8 mouse cellular contexts compared by ENCODE assay signal in genomic region chr8:83681099-83681498, GRCm38 (mm10). TPM values are rescaled to one million over a fixed set of nuclear protein-coding genes. Genes with fewer than 3 reads are reported as not detected.
DNase-seq lines count a peak whose midpoint lies in the region; ATAC-seq and TF ChIP-seq lines count a peak whose summit lies in the region.

No protein-coding gene starts in this region.

- H3K27me3 ChIP-seq in forebrain, embryonic 12.5 days = no peaks in the 10 kb centered on the region
- no peaks in the 10 kb centered on the region for H3K27me3 ChIP-seq in forebrain, embryonic 15.5 days
- H3K27me3 ChIP-seq in kidney, postnatal 0 days (ENCODE audit: insufficient read depth, low read length) = no peaks in the 10 kb centered on the region
- H3K27me3 ChIP-seq in embryonic facial prominence, embryonic 15.5 days = no peaks in the 10 kb centered on the region
- H3K27me3 ChIP-seq in liver, embryonic 16.5 days (ENCODE audit: control insufficient read depth, insufficient read depth, low read depth, low read length) = no peaks in the 10 kb centered on the region

- no peak for ATAC-seq in forebrain, embryonic 12.5 days (ENCODE audit: low FRiP score)
- ATAC-seq in forebrain, embryonic 15.5 days (replicated peaks) = no peak
- ATAC-seq in kidney, postnatal 0 days (replicated peaks; ENCODE audit: low FRiP score, low read depth) = peak; percentile 62
- ATAC-seq in embryonic facial prominence, embryonic 15.5 days (ENCODE audit: insufficient number of reproducible peaks, low FRiP score, low TSS enrichment, low read depth) = 0 out of 2 replicates have a peak, but pooled peaks have one; percentile 40
- peak; percentile 47 for ATAC-seq in liver, embryonic 16.5 days (ENCODE audit: low read depth)
- ATAC-seq in megakaryocyte-erythroid progenitor cell, adult 5-6 weeks (replicated peaks; ENCODE audit: low FRiP score, low TSS enrichment, poor library complexity, severe bottlenecking) = no peak

- peak; percentile 19; the same call in 1 of the 2 replicates for TF ChIP-seq CTCF in kidney, postnatal 0 days (IDR thresholded peaks at IDR 0.05; ENCODE audit: low read depth)

- H3K9ac ChIP-seq in forebrain, embryonic 12.5 days = no peak overlapping the region
- H3K9ac ChIP-seq in forebrain, embryonic 15.5 days (replicated peaks) = no peak overlapping the region
- no peak overlapping the region for H3K9ac ChIP-seq in kidney, postnatal 0 days (ENCODE audit: low read depth, low read length)
- H3K9ac ChIP-seq in embryonic facial prominence, embryonic 15.5 days = no peak overlapping the region
- H3K9ac ChIP-seq in liver, embryonic 16.5 days (ENCODE audit: low read depth, low read length) = no peak overlapping the region

- peaks cover 91% of the 10 kb centered on the region for H3K36me3 ChIP-seq in forebrain, embryonic 12.5 days (replicated peaks)
- peaks cover 72% of the 10 kb centered on the region for H3K36me3 ChIP-seq in forebrain, embryonic 15.5 days
- peaks cover 84% of the 10 kb centered on the region for H3K36me3 ChIP-seq in kidney, postnatal 0 days (ENCODE audit: insufficient read depth, low read length)
- peaks cover 64% of the 10 kb centered on the region for H3K36me3 ChIP-seq in embryonic facial prominence, embryonic 15.5 days
- H3K36me3 ChIP-seq in liver, embryonic 16.5 days (ENCODE audit: control insufficient read depth, insufficient read depth) = peaks cover 27% of the 10 kb centered on the region

- H3K27ac ChIP-seq in forebrain, embryonic 12.5 days = peak overlapping the region; percentile 31; the same call in 1 of the 2 replicates
- no peak overlapping the region for H3K27ac ChIP-seq in forebrain, embryonic 15.5 days (replicated peaks)
- peak overlapping the region; percentile 60 for H3K27ac ChIP-seq in kidney, postnatal 0 days
- H3K27ac ChIP-seq in embryonic facial prominence, embryonic 15.5 days (replicated peaks) = peak overlapping the region; percentile 85
- H3K27ac ChIP-seq in liver, embryonic 16.5 days (ENCODE audit: low read length) = no peak overlapping the region

- H3K4me3 ChIP-seq in forebrain, embryonic 12.5 days (replicated peaks) = no peak overlapping the region
- no peak overlapping the region for H3K4me3 ChIP-seq in forebrain, embryonic 15.5 days
- H3K4me3 ChIP-seq in kidney, postnatal 0 days (replicated peaks; ENCODE audit: low read depth, low read length) = no peak overlapping the region
- H3K4me3 ChIP-seq in embryonic facial prominence, embryonic 15.5 days (replicated peaks) = no peak overlapping the region
- no peak overlapping the region for H3K4me3 ChIP-seq in liver, embryonic 16.5 days (ENCODE audit: low read depth, low read length)

- no peaks in the 10 kb centered on the region for H3K4me1 ChIP-seq in forebrain, embryonic 12.5 days
- no peaks in the 10 kb centered on the region for H3K4me1 ChIP-seq in forebrain, embryonic 15.5 days
- peaks cover 5% of the 10 kb centered on the region; the same call in 1 of the 2 replicates for H3K4me1 ChIP-seq in kidney, postnatal 0 days (replicated peaks; ENCODE audit: insufficient read depth, low read length)
- H3K4me1 ChIP-seq in embryonic facial prominence, embryonic 15.5 days = peaks cover 16% of the 10 kb centered on the region
- no peaks in the 10 kb centered on the region; the same call in none of the 2 replicates for H3K4me1 ChIP-seq in liver, embryonic 16.5 days (ENCODE audit: control insufficient read depth, low read depth, low read length)

- no peak overlapping the region for H3K4me2 ChIP-seq in forebrain, embryonic 12.5 days
- no peak overlapping the region for H3K4me2 ChIP-seq in forebrain, embryonic 15.5 days (replicated peaks)
- H3K4me2 ChIP-seq in kidney, postnatal 0 days (ENCODE audit: low read length) = no peak overlapping the region
- H3K4me2 ChIP-seq in embryonic facial prominence, embryonic 15.5 days (replicated peaks) = no peak overlapping the region
- no peak overlapping the region for H3K4me2 ChIP-seq in liver, embryonic 16.5 days (ENCODE audit: low read depth, low read length)

- DNase-seq in kidney, postnatal 0 days (ENCODE audit: low spot score) = peak; percentile 68
- DNase-seq in kidney, adult 8-10 months = no peak
- DNase-seq in cerebellum, adult 9-10 months = no peak

- WGBS in forebrain, embryonic 12.5 days = 36% methylated on average over 6 of the region's 6 CpGs
- 34% methylated on average over 6 of the region's 6 CpGs for WGBS in forebrain, embryonic 15.5 days
- WGBS in kidney, postnatal 0 days = 11% methylated on average over 6 of the region's 6 CpGs
- WGBS in embryonic facial prominence, embryonic 15.5 days = 18% methylated on average over 6 of the region's 6 CpGs
- 58% methylated on average over 6 of the region's 6 CpGs for WGBS in liver, embryonic 16.5 days (ENCODE audit: insufficient replicate concordance)

- H3K9me3 ChIP-seq in forebrain, embryonic 12.5 days = no peaks in the 10 kb centered on the region
- no peaks in the 10 kb centered on the region for H3K9me3 ChIP-seq in forebrain, embryonic 15.5 days
- H3K9me3 ChIP-seq in kidney, postnatal 0 days (replicated peaks; ENCODE audit: low read length) = no peaks in the 10 kb centered on the region
- no peaks in the 10 kb centered on the region for H3K9me3 ChIP-seq in embryonic facial prominence, embryonic 15.5 days (replicated peaks)
- no peaks in the 10 kb centered on the region for H3K9me3 ChIP-seq in liver, embryonic 16.5 days (replicated peaks; ENCODE audit: control insufficient read depth, low read length)

RNA-seq across cellular contexts. Expression of gene Ptger1, which starts 14.6 kb away (rescaled TPM):
- 0.91 and 0.96 TPM in 2 replicates for polyA plus RNA-seq in forebrain, embryonic 12.5 days (2016; fragmentation: Nextera tagmentation; extraction: Ambion mirVana)
- 0.82 and 1.2 TPM in 2 replicates for polyA plus RNA-seq in forebrain, embryonic 15.5 days (2015; fragmentation: Nextera tagmentation; extraction: Ambion mirVana)
- polyA plus RNA-seq in kidney, postnatal 0 days (2015; fragmentation: Nextera tagmentation; extraction: Ambion mirVana) = 9.4 and 9.8 TPM in 2 replicates
- 1.2 and 1.4 TPM in 2 replicates for polyA plus RNA-seq in embryonic facial prominence, embryonic 15.5 days (2015; fragmentation: Nextera tagmentation; extraction: Ambion mirVana)
- polyA plus RNA-seq in liver, embryonic 16.5 days (2015; fragmentation: Nextera tagmentation; extraction: Ambion mirVana) = 0.12 and 0.53 TPM in 2 replicates
- total RNA-seq in megakaryocyte-erythroid progenitor cell, adult 5-6 weeks (2014; fragmentation: Nextera tagmentation) = not detected in 2 replicates
- total RNA-seq in megakaryocyte-erythroid progenitor cell, adult 5-6 weeks (2017) = 0.65 and 1.1 TPM in 2 replicates

RNA-seq across cellular contexts. Expression of gene Pkn1, which starts 17.9 kb away (rescaled TPM):
- polyA plus RNA-seq in forebrain, embryonic 12.5 days (2016; fragmentation: Nextera tagmentation; extraction: Ambion mirVana) = 37.1 and 38.0 TPM in 2 replicates
- polyA plus RNA-seq in forebrain, embryonic 15.5 days (2015; fragmentation: Nextera tagmentation; extraction: Ambion mirVana) = 29.8 and 33.1 TPM in 2 replicates
- polyA plus RNA-seq in kidney, postnatal 0 days (2015; fragmentation: Nextera tagmentation; extraction: Ambion mirVana) = 31.0 and 33.2 TPM in 2 replicates
- 23.7 and 25.8 TPM in 2 replicates for polyA plus RNA-seq in embryonic facial prominence, embryonic 15.5 days (2015; fragmentation: Nextera tagmentation; extraction: Ambion mirVana)
- polyA plus RNA-seq in liver, embryonic 16.5 days (2015; fragmentation: Nextera tagmentation; extraction: Ambion mirVana) = 9.6 and 9.8 TPM in 2 replicates
- total RNA-seq in megakaryocyte-erythroid progenitor cell, adult 5-6 weeks (2014; fragmentation: Nextera tagmentation) = 36.3 and 83.2 TPM in 2 replicates
- 21.9 and 33.0 TPM in 2 replicates for total RNA-seq in megakaryocyte-erythroid progenitor cell, adult 5-6 weeks (2017)

RNA-seq across cellular contexts. Expression of gene Gipc1, which starts 28.6 kb away (rescaled TPM):
- polyA plus RNA-seq in forebrain, embryonic 12.5 days (2016; fragmentation: Nextera tagmentation; extraction: Ambion mirVana) = 201 and 214 TPM in 2 replicates
- 161 and 168 TPM in 2 replicates for polyA plus RNA-seq in forebrain, embryonic 15.5 days (2015; fragmentation: Nextera tagmentation; extraction: Ambion mirVana)
- 197 and 212 TPM in 2 replicates for polyA plus RNA-seq in kidney, postnatal 0 days (2015; fragmentation: Nextera tagmentation; extraction: Ambion mirVana)
- polyA plus RNA-seq in embryonic facial prominence, embryonic 15.5 days (2015; fragmentation: Nextera tagmentation; extraction: Ambion mirVana) = 180 and 192 TPM in 2 replicates
- polyA plus RNA-seq in liver, embryonic 16.5 days (2015; fragmentation: Nextera tagmentation; extraction: Ambion mirVana) = 47.0 and 48.6 TPM in 2 replicates
- total RNA-seq in megakaryocyte-erythroid progenitor cell, adult 5-6 weeks (2014; fragmentation: Nextera tagmentation) = 15.6 and 31.4 TPM in 2 replicates
- 6.5 and 6.9 TPM in 2 replicates for total RNA-seq in megakaryocyte-erythroid progenitor cell, adult 5-6 weeks (2017)

RNA-seq across cellular contexts. Expression of gene Ddx39, which starts 33.9 kb away (rescaled TPM):
- 168 and 185 TPM in 2 replicates for polyA plus RNA-seq in forebrain, embryonic 12.5 days (2016; fragmentation: Nextera tagmentation; extraction: Ambion mirVana)
- polyA plus RNA-seq in forebrain, embryonic 15.5 days (2015; fragmentation: Nextera tagmentation; extraction: Ambion mirVana) = 121 and 124 TPM in 2 replicates
- polyA plus RNA-seq in kidney, postnatal 0 days (2015; fragmentation: Nextera tagmentation; extraction: Ambion mirVana) = 110 and 128 TPM in 2 replicates
- 132 and 134 TPM in 2 replicates for polyA plus RNA-seq in embryonic facial prominence, embryonic 15.5 days (2015; fragmentation: Nextera tagmentation; extraction: Ambion mirVana)
- 149 and 167 TPM in 2 replicates for polyA plus RNA-seq in liver, embryonic 16.5 days (2015; fragmentation: Nextera tagmentation; extraction: Ambion mirVana)
- total RNA-seq in megakaryocyte-erythroid progenitor cell, adult 5-6 weeks (2014; fragmentation: Nextera tagmentation) = 205 and 224 TPM in 2 replicates
- total RNA-seq in megakaryocyte-erythroid progenitor cell, adult 5-6 weeks (2017) = 154 and 213 TPM in 2 replicates

Comparison
In these comparisons a context has a peak if more than half of its experiments do, and no peak if none do; other contexts are left out.
1. H3K27ac ChIP-seq: peak in forebrain, embryonic 12.5 days (single experiment), kidney, postnatal 0 days (single experiment) and embryonic facial prominence, embryonic 15.5 days (single experiment); none in forebrain, embryonic 15.5 days (single experiment) and liver, embryonic 16.5 days (single experiment).
2. ATAC-seq: peak in kidney, postnatal 0 days (single experiment), embryonic facial prominence, embryonic 15.5 days (single experiment) and liver, embryonic 16.5 days (single experiment); none in forebrain, embryonic 12.5 days (single experiment), forebrain, embryonic 15.5 days (single experiment) and megakaryocyte-erythroid progenitor cell, adult 5-6 weeks (single experiment).